Mouse (Mus musculus) cerebellum, adult (tissue): Measurements from ENCODE around the gene Olfr1155.

Experiments used
- ATAC-seq: cut with Nextera tagmentation; 2 replicates; pipeline ENCODE4 v1.9.2; 2017; ENCODE audit warnings: mild to moderate bottlenecking, moderate library complexity, mixed read lengths; ENCODE audit not compliant: insufficient number of reproducible peaks, low FRiP score, low TSS enrichment

Olfr1155 gene

GRCm38 (mm10) chr2:87945037-87945436, at the start of gene Olfr1155:
Olfr1155 (minus strand) TSS chr2:87945137.
- no peak for ATAC-seq

DNA sequence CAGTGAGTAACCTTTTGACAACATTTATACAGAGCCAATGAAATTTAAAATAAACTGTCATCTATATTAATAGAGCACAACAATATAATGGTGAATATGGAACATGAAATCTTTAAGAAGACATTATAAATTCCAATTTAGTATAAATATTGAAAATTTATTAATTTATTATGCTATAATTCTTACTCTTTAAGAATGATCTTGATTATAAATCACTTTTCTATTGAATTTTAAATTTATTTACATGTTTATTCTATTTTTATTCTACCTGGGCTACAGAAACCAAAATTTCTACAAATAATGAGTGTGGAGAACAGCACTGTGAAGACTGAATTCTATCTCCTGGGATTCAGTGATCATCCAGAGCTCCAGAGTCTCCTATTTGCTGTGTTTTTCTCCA, 44.9 kb upstream of the Olfr1155 start, which contains the start of gene Olfr1158:
Gene Olfr1158, plus strand, starts transcription at position 301 of the 400 bp plus-strand sequence.
- ATAC-seq = no peak

DNA sequence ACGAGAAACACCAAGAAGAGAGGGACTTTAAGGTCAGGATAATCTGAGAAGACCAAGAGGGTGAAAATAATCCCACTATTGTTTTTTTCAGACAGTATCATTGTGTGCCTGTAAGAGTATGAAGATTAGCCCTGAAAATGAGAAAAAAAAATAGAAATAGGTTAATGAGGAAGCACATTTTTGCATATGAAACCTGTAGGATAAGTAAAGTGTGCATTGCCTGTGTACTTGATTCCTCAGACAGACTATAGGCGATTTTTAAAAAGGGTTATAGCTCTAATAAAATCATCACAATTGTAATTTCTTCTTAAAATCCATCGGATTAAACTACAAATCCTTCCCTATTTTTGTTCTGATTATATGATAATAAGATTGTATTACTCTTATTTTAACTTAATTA, 29.6 kb upstream of the Olfr1155 start, which contains the start of gene Olfr74:
Gene Olfr74, minus strand, starts transcription at position 101 of the 400 bp plus-strand sequence.
- no peak for ATAC-seq

GRCm38 (mm10) chr2:87968199-87968598, 23.3 kb upstream of the Olfr1155 start, which contains the start of gene Olfr1157:
Olfr1157 (minus strand) TSS chr2:87968299.
- ATAC-seq = no peak

DNA sequence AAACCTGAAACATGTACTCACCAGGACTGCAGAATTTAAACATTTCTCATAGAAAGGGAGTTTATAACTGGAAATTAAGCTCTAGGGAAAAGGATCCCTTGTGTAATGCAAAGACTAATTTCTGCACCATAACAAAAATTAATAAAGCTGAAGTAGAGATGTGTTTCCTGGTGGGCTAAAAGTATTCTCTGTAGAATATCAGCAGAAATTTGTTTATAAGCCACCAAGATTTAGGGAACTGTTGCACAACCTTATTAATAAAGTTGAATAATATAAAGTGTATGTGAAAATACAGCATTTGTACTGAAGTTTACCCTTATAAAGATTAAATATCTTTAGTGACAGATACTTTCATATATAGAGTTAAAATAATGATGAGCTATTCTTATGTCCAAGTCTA, 8.1 kb upstream of the Olfr1155 start, which contains the start of gene Olfr1156:
Gene Olfr1156, minus strand, starts transcription at position 101 of the 400 bp plus-strand sequence.
- no peak for ATAC-seq

DNA sequence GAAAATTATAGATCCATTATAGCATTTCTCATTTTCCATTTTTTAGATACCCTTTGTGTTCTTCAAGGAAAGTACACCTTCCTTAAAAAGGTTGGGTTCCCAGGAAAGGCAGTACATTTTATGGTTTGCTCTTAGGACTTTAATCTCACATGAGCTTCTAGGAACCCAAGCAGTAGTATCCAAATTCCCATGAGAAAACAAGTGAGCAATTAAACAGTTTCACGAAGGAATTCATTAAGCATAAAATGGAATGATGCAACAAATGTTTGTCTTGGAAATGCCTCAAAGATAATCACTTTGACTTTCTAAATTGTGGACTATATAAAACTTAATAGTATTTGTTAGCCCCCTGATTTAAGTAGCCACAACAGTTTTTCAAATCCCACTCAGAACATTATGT, 39.9 kb downstream of the Olfr1155 start, which contains the start of gene Olfr1154:
Gene Olfr1154, minus strand, starts transcription at position 101 of the 400 bp plus-strand sequence.
- no peak for ATAC-seq

DNA sequence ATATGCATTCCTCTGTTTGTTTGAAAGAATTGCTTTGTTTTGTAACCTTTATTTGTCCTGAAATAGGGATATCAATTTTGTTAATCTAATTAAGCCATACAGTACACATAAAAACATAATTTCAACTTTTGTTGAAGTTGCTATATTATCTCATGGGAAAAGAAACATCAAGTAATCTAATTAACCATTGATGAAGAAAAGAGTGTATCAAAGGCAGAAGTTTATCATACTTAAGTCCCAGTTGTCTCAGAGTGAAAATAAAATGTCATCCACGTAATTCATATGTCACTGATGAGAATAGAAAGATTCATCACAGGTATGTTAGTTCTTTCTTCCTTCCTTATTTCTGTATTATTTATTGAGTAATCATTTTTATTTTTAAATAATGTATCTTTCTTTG, 50.3 kb downstream of the Olfr1155 start, which contains the start of gene Olfr1153:
Gene Olfr1153, plus strand, starts transcription at position 301 of the 400 bp plus-strand sequence.
- ATAC-seq = no peak
